Mouse (Mus musculus): Measurements from ENCODE around the gene 2210010C04Rik. TPM values are rescaled to one million over a fixed set of nuclear protein-coding genes. Genes with fewer than 3 reads are reported as not detected.

The 2210010C04Rik gene
- polyA plus RNA-seq, 1 experiment from 2014 or later, result not detected

DNA sequence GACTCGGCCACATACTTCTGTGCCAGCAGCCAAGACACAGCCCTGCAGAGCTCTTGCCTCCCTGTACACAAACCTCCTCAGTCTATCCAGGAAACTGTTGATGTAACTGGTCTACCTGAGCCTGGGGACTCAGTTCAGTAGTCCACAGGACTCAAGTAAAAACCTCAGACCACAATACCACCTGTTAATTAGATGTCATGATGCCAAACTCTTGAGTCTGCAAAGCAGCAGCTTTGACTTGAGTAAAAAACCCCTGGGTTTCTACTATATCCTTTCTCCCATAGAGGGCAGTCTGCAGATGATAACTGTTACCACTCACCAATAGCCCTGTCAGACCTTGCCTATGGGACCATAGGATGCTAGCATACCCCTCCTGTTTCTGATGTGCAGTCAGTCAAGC, 12.7 kb upstream of the 2210010C04Rik start:
- 68% methylated on average over 1 of the region's 1 CpGs for WGBS
- TF ChIP-seq CTCF (IDR thresholded peaks at IDR 0.05) (no peak), EP300 (IDR thresholded peaks at IDR 0.05) (no peak)

DNA sequence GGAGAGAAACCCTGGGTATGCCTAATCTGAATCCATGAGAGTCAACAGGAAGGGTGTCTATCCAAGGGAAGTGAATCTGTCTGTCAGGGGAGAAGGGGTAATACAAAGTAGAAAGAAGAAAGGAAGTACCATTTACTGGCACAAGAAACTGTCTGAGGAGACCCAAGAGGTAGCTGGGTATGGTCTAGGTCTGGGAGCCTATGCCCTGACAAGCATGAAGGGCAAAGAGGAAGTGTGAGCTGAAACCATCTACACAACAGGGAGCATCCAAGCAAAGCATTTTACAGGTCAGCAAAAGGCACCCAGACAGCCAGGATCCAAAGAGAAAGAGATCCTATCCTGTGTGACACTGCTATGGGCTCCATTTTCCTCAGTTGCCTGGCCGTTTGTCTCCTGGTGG, 11.9 kb upstream of the 2210010C04Rik start:
- WGBS, result 76% methylated on average over 1 of the region's 1 CpGs
- TF ChIP-seq EP300 (IDR thresholded peaks at IDR 0.05) (no peak), CTCF (IDR thresholded peaks at IDR 0.05) (no peak)
- Histone ChIP-seq H3K27ac (ENCODE audit: low read length) (no peak overlapping the region), H3K36me3 (ENCODE audit: insufficient read depth, low read length) (no peaks in the 10 kb centered on the region), H3K9me3 (ENCODE audit: low read length) (no peaks in the 10 kb centered on the region), H3K9ac (replicated peaks; ENCODE audit: low read depth) (no peak overlapping the region), H3K4me3 (ENCODE audit: low read depth, low read length) (no peak overlapping the region), H3K4me1 (ENCODE audit: insufficient read depth, low read depth, low read length) (no peaks in the 10 kb centered on the region), H3K27me3 (replicated peaks; ENCODE audit: insufficient read depth, low read length) (no peaks in the 10 kb centered on the region), H3K4me2 (replicated peaks; ENCODE audit: low read depth, low read length) (no peak overlapping the region)
- no peak for DNase-seq (ENCODE audit: low spot score)
- no peak for ATAC-seq

More for the DNA sequence above, 12.7 kb upstream of the 2210010C04Rik start:
- H3K27ac ChIP-seq (ENCODE audit: low read length), result no peak overlapping the region
- no peak overlapping the region for H3K4me2 ChIP-seq (replicated peaks; ENCODE audit: low read depth, low read length)
- no peak for ATAC-seq
- H3K9me3 ChIP-seq (ENCODE audit: low read length), result no peaks in the 10 kb centered on the region
- no peak for DNase-seq (ENCODE audit: low spot score)
- no peak overlapping the region for H3K4me3 ChIP-seq (ENCODE audit: low read depth, low read length)
- H3K36me3 ChIP-seq (ENCODE audit: insufficient read depth, low read length), result no peaks in the 10 kb centered on the region
- H3K9ac ChIP-seq (replicated peaks; ENCODE audit: low read depth), result no peak overlapping the region
- H3K27me3 ChIP-seq (replicated peaks; ENCODE audit: insufficient read depth, low read length), result no peaks in the 10 kb centered on the region
- H3K4me1 ChIP-seq (ENCODE audit: insufficient read depth, low read depth, low read length), result no peaks in the 10 kb centered on the region

DNA sequence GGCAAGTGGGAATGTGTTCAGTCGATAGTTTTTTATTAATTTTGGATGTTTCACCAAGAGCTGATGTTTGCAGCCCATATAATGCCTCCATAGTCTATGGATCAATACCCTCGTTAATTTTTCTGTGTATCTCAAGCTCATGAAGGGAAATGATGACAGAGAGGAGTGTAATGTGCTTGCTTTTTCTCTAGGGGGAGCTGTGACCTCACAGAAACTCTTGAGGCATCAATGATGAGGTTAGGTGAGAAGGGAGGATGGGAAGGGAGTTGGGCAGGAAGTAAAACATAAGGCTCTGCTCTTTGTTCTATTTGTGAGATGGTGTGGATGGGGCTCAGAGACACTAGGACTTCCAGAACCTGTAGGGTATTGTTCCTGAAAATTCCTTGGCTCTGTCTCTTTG, 11.2 kb upstream of the 2210010C04Rik start:
- Histone ChIP-seq H3K4me2 (replicated peaks; ENCODE audit: low read depth, low read length) (no peak overlapping the region), H3K27ac (ENCODE audit: low read length) (no peak overlapping the region), H3K27me3 (replicated peaks; ENCODE audit: insufficient read depth, low read length) (no peaks in the 10 kb centered on the region), H3K4me3 (ENCODE audit: low read depth, low read length) (no peak overlapping the region), H3K9me3 (ENCODE audit: low read length) (no peaks in the 10 kb centered on the region), H3K9ac (replicated peaks; ENCODE audit: low read depth) (no peak overlapping the region), H3K36me3 (ENCODE audit: insufficient read depth, low read length) (no peaks in the 10 kb centered on the region), H3K4me1 (ENCODE audit: insufficient read depth, low read depth, low read length) (no peaks in the 10 kb centered on the region)
- DNase-seq (ENCODE audit: low spot score) (no peak), ATAC-seq (no peak)
- 50% methylated on average over 2 of the region's 2 CpGs for WGBS
- TF ChIP-seq EP300 (IDR thresholded peaks at IDR 0.05), result no peak
- TF ChIP-seq CTCF (IDR thresholded peaks at IDR 0.05), result peak; percentile 16; the same call in 1 of the 2 replicates

DNA sequence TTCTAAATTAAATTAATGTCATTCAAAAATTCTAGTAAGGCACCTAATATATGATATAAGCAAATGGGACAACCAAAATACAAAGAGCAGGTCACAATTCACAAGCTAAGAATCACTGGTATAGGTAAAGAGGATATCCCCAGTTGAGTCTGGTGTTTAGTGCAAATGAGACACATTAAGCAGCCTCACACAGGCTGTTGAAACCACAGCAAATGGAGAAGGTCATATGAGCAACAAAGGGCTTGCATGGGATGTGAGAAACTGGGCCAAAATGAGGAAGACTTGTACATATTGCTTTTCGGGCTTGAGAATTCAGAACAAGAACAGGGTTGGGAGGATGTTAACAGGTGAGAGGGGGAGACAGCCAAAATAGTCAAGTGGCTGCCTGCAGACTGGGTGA, 9.4 kb upstream of the 2210010C04Rik start:
- no peak overlapping the region for H3K9ac ChIP-seq (replicated peaks; ENCODE audit: low read depth)
- DNase-seq (ENCODE audit: low spot score), result no peak
- ATAC-seq, result no peak
- H3K4me2 ChIP-seq (replicated peaks; ENCODE audit: low read depth, low read length), result no peak overlapping the region
- WGBS, result 74% methylated on average over 1 of the region's 1 CpGs
- H3K27ac ChIP-seq (ENCODE audit: low read length), result no peak overlapping the region
- no peaks in the 10 kb centered on the region for H3K36me3 ChIP-seq (ENCODE audit: insufficient read depth, low read length)
- H3K4me3 ChIP-seq (ENCODE audit: low read depth, low read length), result no peak overlapping the region
- no peaks in the 10 kb centered on the region for H3K9me3 ChIP-seq (ENCODE audit: low read length)
- no peaks in the 10 kb centered on the region for H3K27me3 ChIP-seq (replicated peaks; ENCODE audit: insufficient read depth, low read length)
- no peaks in the 10 kb centered on the region for H3K4me1 ChIP-seq (ENCODE audit: insufficient read depth, low read depth, low read length)
- TF ChIP-seq CTCF (IDR thresholded peaks at IDR 0.05), result no peak
- no peak for TF ChIP-seq EP300 (IDR thresholded peaks at IDR 0.05)

DNA sequence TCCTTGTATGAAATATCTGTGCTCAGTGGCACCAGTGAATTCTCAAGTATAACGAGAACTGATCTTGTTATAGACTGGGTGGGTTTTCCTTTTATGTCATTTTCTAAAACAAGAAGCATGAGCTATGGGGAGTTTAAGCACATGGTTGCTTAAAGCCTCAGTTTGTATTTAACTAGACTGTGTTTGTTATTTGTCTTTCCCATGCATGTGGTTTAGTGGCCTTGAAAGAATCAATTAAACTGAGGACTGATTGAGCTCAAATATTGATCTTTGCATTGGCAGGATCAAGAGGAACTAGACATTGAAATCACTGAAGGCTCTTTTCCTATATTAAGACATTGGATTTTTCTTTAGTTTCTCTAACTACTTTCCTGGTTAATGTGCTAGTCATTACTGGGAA, 9.0 kb upstream of the 2210010C04Rik start:
- Histone ChIP-seq H3K27ac (ENCODE audit: low read length) (no peak overlapping the region), H3K9me3 (ENCODE audit: low read length) (no peaks in the 10 kb centered on the region), H3K4me3 (ENCODE audit: low read depth, low read length) (no peak overlapping the region), H3K36me3 (ENCODE audit: insufficient read depth, low read length) (no peaks in the 10 kb centered on the region), H3K27me3 (replicated peaks; ENCODE audit: insufficient read depth, low read length) (no peaks in the 10 kb centered on the region), H3K4me2 (replicated peaks; ENCODE audit: low read depth, low read length) (no peak overlapping the region), H3K4me1 (ENCODE audit: insufficient read depth, low read depth, low read length) (no peaks in the 10 kb centered on the region), H3K9ac (replicated peaks; ENCODE audit: low read depth) (no peak overlapping the region)
- no peak for TF ChIP-seq EP300 (IDR thresholded peaks at IDR 0.05)
- no peak for TF ChIP-seq CTCF (IDR thresholded peaks at IDR 0.05)
- DNase-seq (ENCODE audit: low spot score) (no peak), ATAC-seq (no peak)
- 56% methylated on average over 1 of the region's 1 CpGs for WGBS

DNA sequence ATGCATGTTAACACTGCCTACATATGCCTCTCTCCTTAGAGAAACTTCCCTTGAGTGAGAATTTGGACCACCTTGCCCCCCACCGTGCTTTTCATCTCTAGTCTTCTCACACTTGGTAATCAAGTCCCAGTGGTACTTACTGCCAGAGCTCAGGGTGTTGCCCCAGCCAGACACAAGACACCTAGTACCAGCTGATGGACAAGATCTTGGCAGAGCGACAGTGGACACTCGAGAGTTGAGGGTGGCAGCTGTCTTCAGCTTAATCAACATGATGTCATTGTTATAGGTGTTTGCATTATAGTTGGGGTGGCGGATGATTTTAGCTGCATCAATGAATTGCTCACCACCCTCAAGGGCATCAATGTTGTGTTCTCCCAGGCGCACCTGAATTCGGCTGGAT, 2.5 kb downstream of the 2210010C04Rik start:
- no peak overlapping the region for H3K9ac ChIP-seq (replicated peaks; ENCODE audit: low read depth)
- no peaks in the 10 kb centered on the region for H3K27me3 ChIP-seq (replicated peaks; ENCODE audit: insufficient read depth, low read length)
- no peak overlapping the region for H3K4me2 ChIP-seq (replicated peaks; ENCODE audit: low read depth, low read length)
- no peaks in the 10 kb centered on the region for H3K9me3 ChIP-seq (ENCODE audit: low read length)
- no peaks in the 10 kb centered on the region for H3K4me1 ChIP-seq (ENCODE audit: insufficient read depth, low read depth, low read length)
- DNase-seq (ENCODE audit: low spot score) (no peak), ATAC-seq (no peak)
- no peaks in the 10 kb centered on the region for H3K36me3 ChIP-seq (ENCODE audit: insufficient read depth, low read length)
- H3K4me3 ChIP-seq (ENCODE audit: low read depth, low read length), result no peak overlapping the region
- no peak for TF ChIP-seq CTCF (IDR thresholded peaks at IDR 0.05)
- no peak for TF ChIP-seq EP300 (IDR thresholded peaks at IDR 0.05)
- WGBS, result 75% methylated on average over 6 of the region's 6 CpGs
- no peak overlapping the region for H3K27ac ChIP-seq (ENCODE audit: low read length)

DNA sequence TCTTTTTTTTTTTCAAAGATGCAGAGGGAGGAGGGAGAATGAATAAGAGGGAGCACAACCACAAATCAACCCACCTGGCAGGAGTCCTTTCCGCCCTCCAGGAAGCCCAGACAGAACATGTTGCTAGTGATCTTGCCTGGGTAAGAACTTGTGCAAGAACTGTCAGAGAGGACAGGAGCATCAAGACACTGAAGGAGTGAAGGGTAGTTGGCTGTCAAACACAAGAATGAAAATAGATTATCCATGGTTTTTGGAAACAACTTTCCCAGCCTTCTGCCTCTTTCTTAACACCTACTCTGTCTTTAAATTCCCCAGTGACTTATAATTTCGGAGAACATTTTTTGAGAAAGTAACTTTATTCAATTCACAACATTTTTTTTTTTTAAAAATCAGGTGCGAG, 3.1 kb downstream of the 2210010C04Rik start:
- no peak overlapping the region for H3K4me2 ChIP-seq (replicated peaks; ENCODE audit: low read depth, low read length)
- ATAC-seq, result no peak
- H3K9me3 ChIP-seq (ENCODE audit: low read length), result no peaks in the 10 kb centered on the region
- no peak for DNase-seq (ENCODE audit: low spot score)
- H3K27me3 ChIP-seq (replicated peaks; ENCODE audit: insufficient read depth, low read length), result no peaks in the 10 kb centered on the region
- H3K4me1 ChIP-seq (ENCODE audit: insufficient read depth, low read depth, low read length), result no peaks in the 10 kb centered on the region
- 73% methylated on average over 3 of the region's 3 CpGs for WGBS
- no peak for TF ChIP-seq CTCF (IDR thresholded peaks at IDR 0.05)
- no peak for TF ChIP-seq EP300 (IDR thresholded peaks at IDR 0.05)
- no peak overlapping the region for H3K9ac ChIP-seq (replicated peaks; ENCODE audit: low read depth)
- H3K27ac ChIP-seq (ENCODE audit: low read length), result no peak overlapping the region
- H3K36me3 ChIP-seq (ENCODE audit: insufficient read depth, low read length), result no peaks in the 10 kb centered on the region
- H3K4me3 ChIP-seq (ENCODE audit: low read depth, low read length), result no peak overlapping the region
